Mouse (Mus musculus) layer of hippocampus, postnatal 14 days (tissue): ENCODE measurements at regions not wholly inside any gene's neighbourhood (a gene's known extent, or its start where the extent isn't known, plus 50 kb on each side); places are given as distances from the start of the nearest gene placed in this dataset.
"Not testable (repeated sequence)": the region's sequence is repeated elsewhere in the genome, so short reads cannot be mapped to it uniquely, and the experiment has no call there.

ENCODE experiments used
- DNase-seq, 2 experiments: peaks; one replicate each; pipeline ENCODE4 v3.0.0; 2021 to 2022; ENCODE audit warnings: low spot score in 2 of 2, mixed read lengths in 1 of 2

- no peak for DNase-seq
Observed at GRCm38 (mm10) chr19:27694478-27694877, 264.9 kb upstream of the Pum3 start.

GRCm38 (mm10) chr19:27693706-27694105 is 264.1 kb upstream of the Pum3 start:
- DNase-seq: no peak

GRCm38 (mm10) chr19:27692944-27693343 is 263.3 kb upstream of the Pum3 start:
- no peak for DNase-seq

- no peak for DNase-seq
Observed at GRCm38 (mm10) chr19:27683426-27683825, 253.8 kb upstream of the Pum3 start.

- no peak for DNase-seq
Observed at GRCm38 (mm10) chr19:27679427-27679826, 249.8 kb upstream of the Pum3 start.

GRCm38 (mm10) chr19:27672679-27673190 is 243.1 kb upstream of the Pum3 start:
- no peak for DNase-seq

- no peak for DNase-seq
Observed at GRCm38 (mm10) chr19:27663296-27663695, 233.7 kb upstream of the Pum3 start.

- no peak for DNase-seq
Observed at GRCm38 (mm10) chr19:27641001-27641400, 211.4 kb upstream of the Pum3 start.

- DNase-seq: no peak
Observed at GRCm38 (mm10) chr19:27633105-27633504, 203.5 kb upstream of the Pum3 start.

GRCm38 (mm10) chr19:27627626-27628025 is 198.0 kb upstream of the Pum3 start:
- DNase-seq: no peak

- no peak for DNase-seq
Observed at GRCm38 (mm10) chr19:27617522-27617921, 187.9 kb upstream of the Pum3 start.

- DNase-seq: no peak
Observed at GRCm38 (mm10) chr19:27606933-27607332, 177.3 kb upstream of the Pum3 start.

- DNase-seq: no peak
Observed at GRCm38 (mm10) chr19:27603296-27603695, 173.7 kb upstream of the Pum3 start.

- DNase-seq: no peak
Observed at GRCm38 (mm10) chr19:27601551-27601950, 171.9 kb upstream of the Pum3 start.

- DNase-seq: not testable (repeated sequence)
Observed at GRCm38 (mm10) chr19:27600386-27600785, 170.8 kb upstream of the Pum3 start.

GRCm38 (mm10) chr19:27599639-27600308 is 170.1 kb upstream of the Pum3 start:
- DNase-seq: peak in 1 of 2 experiments; percentile 68

- DNase-seq: peak; percentile 64 to 77
Observed at GRCm38 (mm10) chr19:27598350-27598749, 168.7 kb upstream of the Pum3 start.

GRCm38 (mm10) chr19:27585566-27585965 is 155.9 kb upstream of the Pum3 start:
- no peak for DNase-seq

- no peak for DNase-seq
Observed at GRCm38 (mm10) chr19:27582111-27582500, 152.5 kb upstream of the Pum3 start.

- DNase-seq: peak in 1 of 2 experiments; percentile 61
Observed at GRCm38 (mm10) chr19:27581362-27582110, 151.9 kb upstream of the Pum3 start.

GRCm38 (mm10) chr19:27576478-27576877 is 146.9 kb upstream of the Pum3 start:
- peak; percentile 24 to 57 for DNase-seq

- DNase-seq: peak in 1 of 2 experiments; percentile 74
Observed at GRCm38 (mm10) chr19:27566929-27567328, 137.3 kb upstream of the Pum3 start.
